Mouse (Mus musculus) CH12.LX (cell line): Measurements from ENCODE around the gene Glra1. TPM values are rescaled to one million over a fixed set of nuclear protein-coding genes. Genes with fewer than 3 reads are reported as not detected.

Experiments used
- DNase-seq: peaks from one replicate; pipeline ENCODE4 v3.0.0-alpha.2; 2013; ENCODE audit errors: extremely low read depth
- H3K27ac ChIP-seq: 2 replicates; pipeline ENCODE4 v1.5.1; 2012; ENCODE audit warnings: low read depth, mild to moderate bottlenecking, control low read depth, moderate library complexity; ENCODE audit not compliant: insufficient read depth
- H3K27me3 ChIP-seq: replicated peaks from 2 replicates; pipeline ENCODE3; 2012; ENCODE audit warnings: inconsistent platforms
- H3K36me3 ChIP-seq, 2 experiments: replicated peaks in 1 of 2; 2 replicates each; pipeline versions ENCODE3 to v1.6.1; 2012; ENCODE audit warnings: inconsistent platforms in 1 of 2, low read length in 1 of 2, mild to moderate bottlenecking in 1 of 2, mixed read lengths in 1 of 2, moderate library complexity in 1 of 2; ENCODE audit not compliant: control insufficient read depth in 1 of 2, insufficient read depth in 1 of 2
- H3K4me1 ChIP-seq, 2 experiments: 2 replicates each; pipeline ENCODE4 v1.6.1; 2012; ENCODE audit warnings: inconsistent platforms in 1 of 2, moderate library complexity in 1 of 2; ENCODE audit not compliant: insufficient read depth in 2 of 2, control insufficient read depth in 1 of 2
- H3K4me2 ChIP-seq: 2 replicates; pipeline ENCODE4 v1.6.1; 2012; ENCODE audit warnings: low read depth, mild to moderate bottlenecking, control low read depth; ENCODE audit not compliant: poor library complexity, insufficient read depth, severe bottlenecking
- H3K4me3 ChIP-seq, 3 experiments: fragments of 150-350 bp in 1 of 3; sonication (generic) in 1 of 3; replicated peaks in 1 of 3; 2 replicates each; pipeline versions ENCODE3 to v1.5.1; 2011 to 2012; ENCODE audit warnings: low read depth in 2 of 3, low read length in 2 of 3, mild to moderate bottlenecking in 2 of 3, moderate library complexity in 2 of 3, control low read depth in 1 of 3, improper control_type of control experiment in 1 of 3, inconsistent platforms in 1 of 3, mixed read lengths in 1 of 3; ENCODE audit not compliant: poor library complexity in 1 of 3
- H3K79me2 ChIP-seq: replicated peaks from 2 replicates; pipeline ENCODE4 v1.6.1; 2012; ENCODE audit warnings: mild to moderate bottlenecking, moderate library complexity; ENCODE audit not compliant: control insufficient read depth, poor library complexity, insufficient read depth, severe bottlenecking; ENCODE audit errors: extremely low read depth
- H3K9ac ChIP-seq: 2 replicates; pipeline ENCODE4 v1.6.1; 2012; ENCODE audit warnings: low read depth, mild to moderate bottlenecking, control low read depth, moderate library complexity; ENCODE audit not compliant: insufficient read depth
- H3K9me3 ChIP-seq: replicated peaks from 2 replicates; pipeline ENCODE3; 2012; ENCODE audit warnings: low read length, inconsistent platforms, mixed read lengths
- CTCF ChIP-seq, 2 experiments: IDR thresholded peaks in 1 of 2; conservative IDR thresholded peaks in 1 of 2; 2 replicates each; pipeline ENCODE4 v1.5.1; 2011 to 2012; ENCODE audit warnings: low read depth in 2 of 2, low read length in 2 of 2, improper control_type of control experiment in 1 of 2, inconsistent platforms in 1 of 2, mild to moderate bottlenecking in 1 of 2, moderate library complexity in 1 of 2
- EP300 ChIP-seq: IDR thresholded peaks from 2 replicates; pipeline ENCODE4 v1.6.1; 2011; ENCODE audit warnings: low read length, improper control_type of control experiment
- GABPA ChIP-seq: IDR thresholded peaks from 2 replicates; pipeline ENCODE4 v1.6.1; 2012; ENCODE audit warnings: low read depth, low read length, improper control_type of control experiment, inconsistent platforms; ENCODE audit not compliant: insufficient replicate concordance
- HCFC1 ChIP-seq: IDR thresholded peaks from 2 replicates; pipeline ENCODE4 v1.6.1; 2012; ENCODE audit warnings: low read depth, mild to moderate bottlenecking, inconsistent platforms, low read length, improper control_type of control experiment
- IRF4 ChIP-seq: IDR thresholded peaks from 2 replicates; pipeline ENCODE4 v1.6.1; 2014; ENCODE audit warnings: low read depth, mild to moderate bottlenecking, inconsistent platforms, low read length, improper control_type of control experiment
- KAT2A ChIP-seq: IDR thresholded peaks from 2 replicates; pipeline ENCODE4 v1.6.1; 2012; ENCODE audit warnings: low read length, improper control_type of control experiment, inconsistent platforms; ENCODE audit not compliant: insufficient replicate concordance
- MAX ChIP-seq: IDR thresholded peaks from 2 replicates; pipeline ENCODE4 v1.6.1; 2011; ENCODE audit warnings: low read length, improper control_type of control experiment
- MEF2A ChIP-seq: IDR thresholded peaks from 2 replicates; pipeline ENCODE4 v1.6.1; 2014; ENCODE audit warnings: low read depth, mild to moderate bottlenecking, inconsistent platforms, low read length, improper control_type of control experiment, borderline replicate concordance
- MXI1 ChIP-seq: IDR thresholded peaks from 2 replicates; pipeline ENCODE4 v1.6.1; 2011; ENCODE audit warnings: mild to moderate bottlenecking, low read depth, low read length, improper control_type of control experiment
- MYC ChIP-seq: IDR thresholded peaks from 2 replicates; pipeline ENCODE4 v1.6.1; 2011; ENCODE audit warnings: low read depth, mild to moderate bottlenecking, improper control_type of control experiment, low read length
- NELFE ChIP-seq: IDR thresholded peaks from 2 replicates; pipeline ENCODE4 v1.6.1; 2011; ENCODE audit warnings: low read depth, low read length, improper control_type of control experiment
- POLR2A ChIP-seq: IDR thresholded peaks from 2 replicates; pipeline ENCODE4 v1.6.1; 2011; ENCODE audit warnings: low read depth, mild to moderate bottlenecking, improper control_type of control experiment, low read length
- POLR2AphosphoS2 ChIP-seq: IDR thresholded peaks from 2 replicates; pipeline ENCODE4 v1.6.1; 2011; ENCODE audit warnings: low read depth, low read length, improper control_type of control experiment
- RAD21 ChIP-seq: IDR thresholded peaks from 2 replicates; pipeline ENCODE4 v1.6.1; 2011; ENCODE audit warnings: low read depth, mild to moderate bottlenecking, low read length, improper control_type of control experiment, moderate library complexity
- RCOR1 ChIP-seq: conservative IDR thresholded peaks from 2 replicates; pipeline ENCODE4 v1.6.1; 2012; ENCODE audit warnings: low read depth, mild to moderate bottlenecking, inconsistent platforms, low read length, improper control_type of control experiment
- SMC3 ChIP-seq: IDR thresholded peaks from 2 replicates; pipeline ENCODE4 v1.6.1; 2011; ENCODE audit warnings: low read depth, low read length, improper control_type of control experiment
- TBP ChIP-seq: conservative IDR thresholded peaks from 2 replicates; pipeline ENCODE4 v1.6.1; 2011; ENCODE audit warnings: low read depth, low read length, improper control_type of control experiment
- TCF12 ChIP-seq: IDR thresholded peaks from 2 replicates; pipeline ENCODE4 v1.6.1; 2014; ENCODE audit warnings: low read depth, mild to moderate bottlenecking, inconsistent platforms, low read length, improper control_type of control experiment
- USF1 ChIP-seq: IDR thresholded peaks from 2 replicates; pipeline ENCODE4 v1.6.1; 2014; ENCODE audit warnings: low read depth, mild to moderate bottlenecking, inconsistent platforms, low read length, improper control_type of control experiment
- ZC3H11A ChIP-seq: IDR thresholded peaks from 2 replicates; pipeline ENCODE4 v1.6.1; 2012; ENCODE audit warnings: low read depth, mild to moderate bottlenecking, inconsistent platforms, low read length, improper control_type of control experiment
- ZMIZ1 ChIP-seq: IDR thresholded peaks from 2 replicates; pipeline ENCODE4 v1.6.1; 2012; ENCODE audit warnings: low read depth, mild to moderate bottlenecking, inconsistent platforms, low read length, improper control_type of control experiment
- dilution Hi-C: fragments of 300-500 bp; cut with MboI; formaldehyde crosslinking; loops from 2 replicates; pipeline ENCODE4 v1.14.3; 2020; ENCODE audit warnings: low sequenced_read_pairs; ENCODE audit not compliant: extremely low pct_unique_long_range_greater_than_20kb, extremely low pct_ligation_motif_present
- in situ Hi-C: fragments of 300-500 bp; cut with MboI; formaldehyde crosslinking; loops from 3 replicates; pipeline ENCODE4 v1.14.3; 2019; ENCODE audit warnings: low sequenced_read_pairs, low pct_ligation_motif_present, low pct_unique_long_range_greater_than_20kb, mixed read lengths
- polyA plus RNA-seq: library from polyadenylated mRNA; unstranded; fragments of >175 nt; gene quantifications from 2 replicates; pipeline ENCODE4 v1.2.1, GENCODE M21; 2012; ENCODE audit warnings: low read depth; ENCODE audit not compliant: insufficient read length
- total RNA-seq, 2 experiments: library from RNA; depleted of rRNA; stranded (reverse); fragments of 300-350 nt in 1 of 2; fragments of >200 nt in 1 of 2; gene quantifications; 2 replicates each; pipeline ENCODE4 v1.2.3; 2012 to 2014

Glra1 gene
- total and polyA plus RNA-seq, 3 experiments: not detected

DNA sequence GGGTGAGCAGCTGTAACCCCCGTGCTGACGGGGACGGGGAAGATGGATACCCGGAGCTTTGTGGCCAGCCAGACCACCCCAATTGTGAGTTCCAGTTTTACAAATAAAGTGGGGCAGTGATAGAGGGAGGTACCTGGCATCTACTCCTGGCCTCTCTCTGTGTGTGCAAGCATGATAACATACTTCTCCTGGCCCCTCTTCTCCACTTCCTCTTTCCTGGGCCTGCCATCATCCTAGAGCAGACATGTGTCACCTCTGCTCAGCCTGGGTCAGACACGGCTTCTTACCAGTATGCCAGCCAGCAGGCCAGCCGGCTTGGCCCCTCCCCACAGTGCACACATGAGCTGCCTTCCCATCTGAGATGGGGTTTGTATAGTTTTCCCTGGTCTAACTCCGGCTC lies 77.3 kb downstream of the Glra1 start:
- peak; percentile 45 for DNase-seq
- H3K36me3 ChIP-seq: no peaks in the 10 kb centered on the region
- no peaks in the 10 kb centered on the region for H3K79me2 ChIP-seq
- peaks cover 3 to 8% of the 10 kb centered on the region in 2 experiments for H3K4me1 ChIP-seq
- no peak overlapping the region for H3K4me2 ChIP-seq
- H3K27ac ChIP-seq: no peak overlapping the region
- no peak overlapping the region for H3K9ac ChIP-seq
- H3K27me3 ChIP-seq: peaks cover 68% of the 10 kb centered on the region
- dilution Hi-C loops (no loop called here), in situ Hi-C loops (no loop called here)
- no peaks in the 10 kb centered on the region for H3K9me3 ChIP-seq
- no peak for TF ChIP-seq USF1
- TF ChIP-seq SMC3: no peak
- TF ChIP-seq POLR2AphosphoS2: no peak
- TF ChIP-seq ZC3H11A: no peak
- no peak for TF ChIP-seq GABPA
- TF ChIP-seq RAD21: no peak
- no peak for TF ChIP-seq POLR2A
- TF ChIP-seq MEF2A: no peak
- TF ChIP-seq EP300: no peak
- no peak for TF ChIP-seq TCF12
- TF ChIP-seq RCOR1: no peak
- TF ChIP-seq KAT2A: no peak
- no peak for TF ChIP-seq HCFC1
- TF ChIP-seq MAX: no peak
- no peak for TF ChIP-seq TBP
- TF ChIP-seq MYC: no peak
- TF ChIP-seq IRF4: no peak
- no peak overlapping the region for H3K4me3 ChIP-seq

DNA sequence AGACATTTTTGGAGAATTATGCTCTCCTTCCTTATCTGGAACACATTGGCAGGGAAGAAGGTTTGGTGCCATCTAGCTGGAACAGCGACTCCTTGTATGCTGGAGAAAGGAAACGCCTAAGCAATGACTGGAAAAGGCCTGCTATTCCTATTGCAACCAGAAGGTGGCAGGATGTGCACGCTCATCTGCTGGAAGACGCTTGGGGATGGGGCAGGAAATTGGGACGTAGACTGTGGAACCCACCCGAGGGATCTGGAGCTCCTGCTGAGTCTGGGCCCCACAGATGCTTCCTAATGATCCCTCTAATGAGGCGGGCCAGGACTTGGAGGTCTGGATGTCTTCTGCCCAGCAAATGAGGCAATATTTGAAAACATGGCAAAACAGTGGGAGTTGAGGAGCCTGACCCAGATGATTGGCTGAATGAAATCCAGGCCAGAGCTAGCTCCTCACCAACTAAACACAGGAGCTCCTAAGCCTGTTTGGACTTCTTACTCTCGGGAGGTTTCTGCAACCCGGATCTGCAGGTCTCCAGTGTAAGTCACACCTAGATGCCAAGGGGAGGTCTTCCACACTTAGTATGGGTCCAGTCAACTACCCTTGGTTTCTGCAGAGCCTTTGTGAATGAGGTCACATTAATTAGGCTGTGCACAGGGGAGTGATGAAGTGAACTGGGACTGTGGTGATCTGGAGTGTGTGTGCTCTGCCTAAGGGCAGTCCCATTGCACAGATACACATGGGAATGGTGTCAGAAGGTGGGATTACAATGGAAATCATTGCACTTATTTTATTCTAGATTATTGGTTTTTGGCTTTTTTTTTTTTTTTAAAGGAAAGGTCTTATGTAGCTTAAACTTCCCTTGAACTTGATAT lies 89.0 kb downstream of the Glra1 start:
- Histone ChIP-seq H3K27me3 (peaks cover 73% of the 10 kb centered on the region), H3K4me1 (no peaks in the 10 kb centered on the region), H3K9ac (no peak overlapping the region), H3K4me2 (no peak overlapping the region), H3K27ac (no peak overlapping the region), H3K36me3 (no peaks in the 10 kb centered on the region), H3K4me3 (no peak overlapping the region), H3K79me2 (no peaks in the 10 kb centered on the region), H3K9me3 (peaks cover 4% of the 10 kb centered on the region)
- TF ChIP-seq GABPA: no peak
- TF ChIP-seq CTCF (conservative IDR thresholded peaks at IDR 0.05 in 1 of 2, IDR thresholded peaks at IDR 0.05 in 1 of 2; ENCODE audit: low read depth in 2 of 2, low read length in 2 of 2): peak; percentile 21 to 73; a peak in 2 of 4 replicates
- TF ChIP-seq SMC3: peak; percentile 52
- no peak for TF ChIP-seq MXI1
- no peak for TF ChIP-seq MEF2A
- TF ChIP-seq RAD21: peak; percentile 73
- TF ChIP-seq IRF4: no peak
- no peak for TF ChIP-seq NELFE
- TF ChIP-seq ZMIZ1: no peak
- no peak for TF ChIP-seq USF1
- DNase-seq: no peak
- dilution Hi-C loops (no loop called here), in situ Hi-C loops (loop anchor here (25.0 kb wide), 1 partner anchor 468 kb away; no protein-coding TSS in a partner anchor)
